Mouse (Mus musculus): ENCODE data around the gene Lars2.

- TF ChIP-seq GATA1 (IDR thresholded peaks at IDR 0.05; ENCODE audit: borderline replicate concordance, low read length) (no peak), FLI1 (IDR thresholded peaks at IDR 0.05; ENCODE audit: low read length) (no peak)
These were observed at the start of gene Lars2 for GRCm38 (mm10) chr9:123366708-123367385.

Data from megakaryocyte, embryonic 14.5 days (primary cell).